Mouse (Mus musculus) MEL (cell line): ENCODE data around the gene Tmem86b. TPM values are rescaled to one million over a fixed set of nuclear protein-coding genes. Genes with fewer than 3 reads are reported as not detected.

Experiments used
- DNase-seq: peaks from one replicate; pipeline ENCODE4 v3.0.0; 2011; ENCODE audit warnings: low read depth, low spot score
- H3K27ac ChIP-seq: 2 replicates; pipeline ENCODE4 v1.5.1; 2012; ENCODE audit warnings: low read depth, mild to moderate bottlenecking, control low read depth, low read length, moderate library complexity; ENCODE audit not compliant: control insufficient read depth
- H3K27me3 ChIP-seq, 2 experiments: fragments of 150-350 bp in 1 of 2; sonication (generic) in 1 of 2; 2 replicates each; pipeline ENCODE4 v1.6.1; 2012; ENCODE audit warnings: low read length in 2 of 2, mild to moderate bottlenecking in 2 of 2, improper control_type of control experiment in 1 of 2, moderate library complexity in 1 of 2; ENCODE audit not compliant: insufficient read depth in 2 of 2, control insufficient read depth in 1 of 2
- H3K36me3 ChIP-seq, 2 experiments: 2 replicates each; pipeline ENCODE4 v1.6.1; 2012 to 2014; ENCODE audit warnings: low read length in 2 of 2, improper control_type of control experiment in 1 of 2, inconsistent platforms in 1 of 2, mild to moderate bottlenecking in 1 of 2; ENCODE audit not compliant: insufficient read depth in 2 of 2, control insufficient read depth in 1 of 2
- H3K4me1 ChIP-seq, 2 experiments: fragments of 150-350 bp in 1 of 2; sonication (generic) in 1 of 2; 2 replicates each; pipeline ENCODE4 v1.6.1; 2012; ENCODE audit warnings: low read length in 2 of 2, improper control_type of control experiment in 1 of 2, mild to moderate bottlenecking in 1 of 2; ENCODE audit not compliant: insufficient read depth in 2 of 2, control insufficient read depth in 1 of 2
- H3K4me3 ChIP-seq, 2 experiments: fragments of 150-350 bp in 1 of 2; sonication (generic) in 1 of 2; 2 replicates each; pipeline ENCODE4 v1.5.1; 2012; ENCODE audit warnings: low read depth in 2 of 2, low read length in 2 of 2, mild to moderate bottlenecking in 2 of 2, moderate library complexity in 2 of 2, control low read depth in 1 of 2, improper control_type of control experiment in 1 of 2; ENCODE audit not compliant: control insufficient read depth in 1 of 2, insufficient read depth in 1 of 2
- H3K79me2 ChIP-seq: 2 replicates; pipeline ENCODE4 v1.6.1; 2012; ENCODE audit warnings: mild to moderate bottlenecking, low read length, moderate library complexity; ENCODE audit not compliant: control insufficient read depth, poor library complexity, insufficient read depth
- H3K9ac ChIP-seq: 2 replicates; pipeline ENCODE4 v1.6.1; 2012; ENCODE audit warnings: low read depth, mild to moderate bottlenecking, control low read depth, low read length, moderate library complexity; ENCODE audit not compliant: control insufficient read depth, poor library complexity, severe bottlenecking
- H3K9me3 ChIP-seq: fragments of 150-350 bp; sonication (generic); replicated peaks from 2 replicates; pipeline ENCODE4 v1.6.1; 2012; ENCODE audit warnings: mild to moderate bottlenecking, low read length, improper control_type of control experiment, moderate library complexity; ENCODE audit not compliant: insufficient read depth
- CTCF ChIP-seq, 3 experiments: IDR thresholded peaks in 2 of 3; conservative IDR thresholded peaks in 1 of 3; 2 replicates each; pipeline ENCODE4 v1.5.1; 2011 to 2012; ENCODE audit warnings: low read length in 3 of 3, low read depth in 2 of 3, mild to moderate bottlenecking in 2 of 3, improper control_type of control experiment in 1 of 3, inconsistent platforms in 1 of 3, mixed read lengths in 1 of 3, moderate library complexity in 1 of 3; ENCODE audit not compliant: control insufficient read depth in 1 of 3, insufficient read depth in 1 of 3, poor library complexity in 1 of 3, severe bottlenecking in 1 of 3
- EP300 ChIP-seq, 2 experiments: IDR thresholded peaks; 2 replicates each; pipeline ENCODE4 v1.6.1; 2011; ENCODE audit warnings: improper control_type of control experiment in 2 of 2, low read length in 2 of 2, low read depth in 1 of 2, mild to moderate bottlenecking in 1 of 2
- ETS1 ChIP-seq: IDR thresholded peaks from 2 replicates; pipeline ENCODE4 v1.6.1; 2012; ENCODE audit warnings: low read depth, mild to moderate bottlenecking, inconsistent platforms, low read length, improper control_type of control experiment, moderate library complexity
- GABPA ChIP-seq: IDR thresholded peaks from 2 replicates; pipeline ENCODE4 v1.6.1; 2012; ENCODE audit warnings: low read depth, mild to moderate bottlenecking, inconsistent platforms, low read length, improper control_type of control experiment, moderate library complexity
- JUND ChIP-seq: IDR thresholded peaks from 2 replicates; pipeline ENCODE4 v1.6.1; 2011; ENCODE audit warnings: low read depth, mild to moderate bottlenecking, improper control_type of control experiment, low read length
- KAT2A ChIP-seq: conservative IDR thresholded peaks from 2 replicates; pipeline ENCODE4 v1.6.1; 2012; ENCODE audit warnings: low read depth, low read length, improper control_type of control experiment, inconsistent platforms
- MAFK ChIP-seq: IDR thresholded peaks from 2 replicates; pipeline ENCODE4 v1.6.1; 2011; ENCODE audit warnings: low read depth, mild to moderate bottlenecking, low read length, improper control_type of control experiment, borderline replicate concordance
- MAX ChIP-seq: IDR thresholded peaks from 2 replicates; pipeline ENCODE4 v1.6.1; 2011; ENCODE audit warnings: low read length, improper control_type of control experiment
- NRF1 ChIP-seq: IDR thresholded peaks from 2 replicates; pipeline ENCODE4 v1.6.1; 2014; ENCODE audit warnings: low read depth, mild to moderate bottlenecking, inconsistent platforms, low read length, improper control_type of control experiment, moderate library complexity; ENCODE audit not compliant: poor library complexity, insufficient read depth, severe bottlenecking
- POLR2A ChIP-seq, 2 experiments: IDR thresholded peaks; 2 replicates each; pipeline ENCODE4 v1.6.1; 2011 to 2012; ENCODE audit warnings: low read length in 2 of 2, mild to moderate bottlenecking in 2 of 2, control low read depth in 1 of 2, improper control_type of control experiment in 1 of 2, low read depth in 1 of 2, moderate library complexity in 1 of 2; ENCODE audit not compliant: control insufficient read depth in 1 of 2, insufficient read depth in 1 of 2, poor library complexity in 1 of 2
- RCOR1 ChIP-seq: IDR thresholded peaks from 2 replicates; pipeline ENCODE4 v1.6.1; 2012; ENCODE audit warnings: low read depth, mild to moderate bottlenecking, inconsistent platforms, low read length, improper control_type of control experiment
- SMC3 ChIP-seq: IDR thresholded peaks from 2 replicates; pipeline ENCODE4 v1.6.1; 2011; ENCODE audit warnings: low read depth, low read length, improper control_type of control experiment
- TBP ChIP-seq: IDR thresholded peaks from 2 replicates; pipeline ENCODE4 v1.8.0; 2011; ENCODE audit warnings: low read depth, low read length, improper control_type of control experiment
- TCF12 ChIP-seq: IDR thresholded peaks from 2 replicates; pipeline ENCODE4 v1.6.1; 2014; ENCODE audit warnings: low read depth, mild to moderate bottlenecking, inconsistent platforms, low read length, improper control_type of control experiment, moderate library complexity
- ZKSCAN1 ChIP-seq: IDR thresholded peaks from 2 replicates; pipeline ENCODE4 v1.6.1; 2012; ENCODE audit warnings: low read depth, mild to moderate bottlenecking, inconsistent platforms, low read length, improper control_type of control experiment, moderate library complexity
- ZNF384 ChIP-seq: IDR thresholded peaks from 2 replicates; pipeline ENCODE4 v1.6.1; 2012; ENCODE audit warnings: low read depth, mild to moderate bottlenecking, inconsistent platforms, low read length, improper control_type of control experiment
- polyA plus RNA-seq, 2 experiments: library from polyadenylated mRNA; stranded (reverse) in 1 of 2; unstranded in 1 of 2; fragments of >175 nt in 1 of 2; fragments of >200 nt in 1 of 2; gene quantifications; 2 replicates each; pipeline versions ENCODE4 v1.2.1 to v1.2.4; 2012; ENCODE audit warnings: low replicate concordance in 2 of 2, low read depth in 1 of 2; ENCODE audit not compliant: insufficient read length in 2 of 2, insufficient read depth in 1 of 2, missing spikeins in 1 of 2
- total RNA-seq: library from RNA; depleted of rRNA; stranded (reverse); fragments of 300-350 nt; gene quantifications from 2 replicates; pipeline ENCODE4 v1.2.3, GENCODE M21; 2012

The Tmem86b gene
- total and polyA plus RNA-seq, 3 experiments, result 10.2 to 31.6 TPM; not detected in 1

DNA sequence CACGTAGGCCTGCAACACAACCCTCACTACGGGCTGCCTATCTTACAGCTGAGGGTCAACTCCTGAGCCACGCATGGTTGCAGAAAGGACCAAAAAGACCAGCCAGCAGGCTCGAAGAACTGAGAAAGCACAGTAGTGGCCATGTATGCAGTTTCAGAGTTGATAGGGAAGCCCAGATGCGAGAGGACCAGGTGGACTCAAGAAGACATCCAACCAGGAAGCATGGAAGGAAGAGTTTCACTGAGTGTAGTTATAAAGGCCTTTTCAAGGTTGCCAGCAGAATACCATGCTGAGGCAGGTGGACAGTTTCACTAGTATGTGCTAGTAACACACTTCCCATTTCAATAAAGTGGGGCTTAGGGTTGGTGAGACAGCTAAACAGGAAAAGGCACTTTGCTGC is 21.5 kb upstream of the Tmem86b start:
- no peak overlapping the region for H3K4me3 ChIP-seq
- peaks cover 12 to 58% of the 10 kb centered on the region in 2 experiments for H3K36me3 ChIP-seq
- H3K9me3 ChIP-seq, result no peaks in the 10 kb centered on the region
- no peaks in the 10 kb centered on the region for H3K27me3 ChIP-seq
- peaks cover 73% of the 10 kb centered on the region for H3K79me2 ChIP-seq
- TF ChIP-seq POLR2A (IDR thresholded peaks at IDR 0.05; ENCODE audit: control insufficient read depth in 1 of 2, insufficient read depth in 1 of 2, low read depth in 1 of 2, low read length in 2 of 2, poor library complexity in 1 of 2), result no peak
- TF ChIP-seq SMC3, result no peak
- TF ChIP-seq CTCF (IDR thresholded peaks at IDR 0.05 in 2 of 3, conservative IDR thresholded peaks at IDR 0.05 in 1 of 3; ENCODE audit: control insufficient read depth in 1 of 3, insufficient read depth in 1 of 3, low read depth in 2 of 3, low read length in 3 of 3, poor library complexity in 1 of 3, severe bottlenecking in 1 of 3), result no peak
- TF ChIP-seq NRF1, result no peak
- H3K9ac ChIP-seq, result peak overlapping the region; percentile 70; the same call in 1 of the 2 replicates
- peaks cover 36 to 48% of the 10 kb centered on the region in 2 experiments for H3K4me1 ChIP-seq
- DNase-seq, result no peak
- H3K27ac ChIP-seq, result peak overlapping the region; percentile 96; the same call in 1 of the 2 replicates

- Histone ChIP-seq H3K27ac (no peak overlapping the region), H3K4me1 (peaks cover 36 to 42% of the 10 kb centered on the region in 2 experiments), H3K27me3 (no peaks in the 10 kb centered on the region), H3K9me3 (no peaks in the 10 kb centered on the region), H3K36me3 (peaks cover 12 to 52% of the 10 kb centered on the region in 2 experiments), H3K4me3 (no peak overlapping the region), H3K9ac (no peak overlapping the region), H3K79me2 (peaks cover 68% of the 10 kb centered on the region)
- no peak for TF ChIP-seq RCOR1
- TF ChIP-seq GABPA, result no peak
- TF ChIP-seq JUND, result no peak
- TF ChIP-seq CTCF (IDR thresholded peaks at IDR 0.05 in 2 of 3, conservative IDR thresholded peaks at IDR 0.05 in 1 of 3; ENCODE audit: control insufficient read depth in 1 of 3, insufficient read depth in 1 of 3, low read depth in 2 of 3, low read length in 3 of 3, poor library complexity in 1 of 3, severe bottlenecking in 1 of 3), result no peak
- no peak for TF ChIP-seq TCF12
- no peak for TF ChIP-seq MAX
- no peak for TF ChIP-seq EP300 (IDR thresholded peaks at IDR 0.05; ENCODE audit: low read depth in 1 of 2, low read length in 2 of 2)
- no peak for DNase-seq
Measured at GRCm38 (mm10) chr7:4651581-4651980, 20.4 kb upstream of the Tmem86b start.

DNA sequence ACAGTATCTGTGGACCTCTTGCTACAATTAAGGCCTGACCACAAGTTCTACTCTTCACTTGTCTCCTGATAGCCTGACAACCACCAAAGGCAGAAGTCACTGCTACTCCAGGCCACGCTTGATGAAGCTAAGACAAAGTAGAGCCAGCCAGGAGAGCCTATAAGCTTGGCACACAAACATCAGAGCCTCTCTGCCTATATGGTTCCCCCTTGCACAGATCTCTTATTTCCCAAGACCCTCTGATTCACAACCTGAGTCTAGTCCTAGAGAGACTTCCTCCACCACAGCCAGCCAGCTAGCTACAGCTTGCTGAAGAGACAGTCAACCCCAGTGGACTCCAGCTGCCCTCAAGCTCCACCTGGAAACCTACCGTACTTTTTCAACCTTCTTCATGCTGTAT is 16.8 kb upstream of the Tmem86b start:
- Histone ChIP-seq H3K36me3 (peaks cover 23 to 26% of the 10 kb centered on the region in 2 experiments), H3K9ac (no peak overlapping the region)
- TF ChIP-seq ZKSCAN1, result no peak
- no peak for TF ChIP-seq MAFK
- TF ChIP-seq JUND, result no peak
- no peak for TF ChIP-seq NRF1
- TF ChIP-seq KAT2A, result no peak
- no peak for TF ChIP-seq EP300 (IDR thresholded peaks at IDR 0.05; ENCODE audit: low read depth in 1 of 2, low read length in 2 of 2)
- TF ChIP-seq TBP, result no peak
- TF ChIP-seq ETS1, result no peak
- no peak for TF ChIP-seq ZNF384
- TF ChIP-seq, all 39 proteins: peak for 0
- no peak for DNase-seq
- H3K79me2 ChIP-seq, result peaks cover 40% of the 10 kb centered on the region
- H3K4me3 ChIP-seq, result no peak overlapping the region
- H3K27ac ChIP-seq, result no peak overlapping the region
- H3K9me3 ChIP-seq, result no peaks in the 10 kb centered on the region
- H3K4me1 ChIP-seq, result peaks cover 12 to 22% of the 10 kb centered on the region in 2 experiments
- no peaks in the 10 kb centered on the region for H3K27me3 ChIP-seq
